Mouse (Mus musculus) E14TG2a.4 (cell line): ENCODE data around the gene Saysd1.

Experiments
- CTCF ChIP-seq: conservative IDR thresholded peaks from 2 replicates; pipeline ENCODE4 v1.5.1; 2014; ENCODE audit warnings: low read length
- NANOG ChIP-seq: IDR thresholded peaks from 2 replicates; pipeline ENCODE4 v1.6.1; 2014; ENCODE audit warnings: borderline replicate concordance, low read length, mixed read lengths
- POU5F1 ChIP-seq: IDR thresholded peaks from 2 replicates; pipeline ENCODE4 v1.6.1; 2014; ENCODE audit warnings: low read length, borderline replicate concordance

- TF ChIP-seq CTCF (no peak), POU5F1 (no peak), NANOG (no peak)
These were observed 37.4 kb upstream of the Saysd1 start for GRCm38 (mm10) chr14:20175705-20176104.
